Mouse (Mus musculus) ES-Bruce4 (cell line): Measurements from ENCODE around the gene Dvl1. TPM values are rescaled to one million over a fixed set of nuclear protein-coding genes. Genes with fewer than 3 reads are reported as not detected.
A peak's percentile ranks its signal among the peaks of the same experiment; 100 is the strongest.

ENCODE experiments used
- H3K27ac ChIP-seq: 2 replicates; pipeline ENCODE4 v1.5.1; 2012; ENCODE audit warnings: low read length, inconsistent platforms; ENCODE audit not compliant: insufficient read depth
- H3K27me3 ChIP-seq: 2 replicates; pipeline ENCODE4 v1.6.1; 2012; ENCODE audit warnings: mild to moderate bottlenecking, low read length, inconsistent platforms; ENCODE audit not compliant: control insufficient read depth, poor library complexity, insufficient read depth, severe bottlenecking
- H3K36me3 ChIP-seq: 2 replicates; pipeline ENCODE4 v1.6.1; 2012; ENCODE audit warnings: inconsistent platforms, mild to moderate bottlenecking, low read length, moderate library complexity; ENCODE audit not compliant: control insufficient read depth, poor library complexity, insufficient read depth, severe bottlenecking
- H3K4me1 ChIP-seq: one replicate; pipeline ENCODE4 v1.8.1; 2011; ENCODE audit warnings: low read length; ENCODE audit not compliant: control insufficient read depth, insufficient read depth
- H3K4me3 ChIP-seq: 2 replicates; pipeline ENCODE4 v1.5.1; 2011; ENCODE audit warnings: low read depth, mild to moderate bottlenecking, low read length
- H3K9ac ChIP-seq: 2 replicates; pipeline ENCODE4 v1.6.1; 2012; ENCODE audit warnings: low read depth, mild to moderate bottlenecking, inconsistent platforms; ENCODE audit not compliant: poor library complexity, severe bottlenecking
- H3K9me3 ChIP-seq: replicated peaks from 2 replicates; pipeline ENCODE4 v1.6.1; 2012; ENCODE audit warnings: mild to moderate bottlenecking, low read length, inconsistent platforms; ENCODE audit not compliant: control insufficient read depth, poor library complexity, insufficient read depth, severe bottlenecking
- CTCF ChIP-seq: IDR thresholded peaks from one replicate; pipeline ENCODE4 v1.8.1; 2011; ENCODE audit warnings: low read depth, low read length
- EP300 ChIP-seq: IDR thresholded peaks from 2 replicates; pipeline ENCODE4 v1.6.1; 2011; ENCODE audit warnings: low read depth, low read length; ENCODE audit not compliant: insufficient read depth
- POLR2A ChIP-seq: IDR thresholded peaks from one replicate; pipeline ENCODE4 v1.8.1; 2011; ENCODE audit warnings: low read length; ENCODE audit not compliant: insufficient read depth
- polyA plus RNA-seq: library from polyadenylated mRNA; stranded (reverse); fragments of >200 nt; gene quantifications from 2 replicates; pipeline ENCODE4 v1.2.4, GENCODE M21; 2011; ENCODE audit warnings: low read depth; ENCODE audit not compliant: missing spikeins, insufficient read depth, insufficient read length

Dvl1 gene
- polyA plus RNA-seq = 15.2 and 20.3 TPM in 2 replicates

DNA sequence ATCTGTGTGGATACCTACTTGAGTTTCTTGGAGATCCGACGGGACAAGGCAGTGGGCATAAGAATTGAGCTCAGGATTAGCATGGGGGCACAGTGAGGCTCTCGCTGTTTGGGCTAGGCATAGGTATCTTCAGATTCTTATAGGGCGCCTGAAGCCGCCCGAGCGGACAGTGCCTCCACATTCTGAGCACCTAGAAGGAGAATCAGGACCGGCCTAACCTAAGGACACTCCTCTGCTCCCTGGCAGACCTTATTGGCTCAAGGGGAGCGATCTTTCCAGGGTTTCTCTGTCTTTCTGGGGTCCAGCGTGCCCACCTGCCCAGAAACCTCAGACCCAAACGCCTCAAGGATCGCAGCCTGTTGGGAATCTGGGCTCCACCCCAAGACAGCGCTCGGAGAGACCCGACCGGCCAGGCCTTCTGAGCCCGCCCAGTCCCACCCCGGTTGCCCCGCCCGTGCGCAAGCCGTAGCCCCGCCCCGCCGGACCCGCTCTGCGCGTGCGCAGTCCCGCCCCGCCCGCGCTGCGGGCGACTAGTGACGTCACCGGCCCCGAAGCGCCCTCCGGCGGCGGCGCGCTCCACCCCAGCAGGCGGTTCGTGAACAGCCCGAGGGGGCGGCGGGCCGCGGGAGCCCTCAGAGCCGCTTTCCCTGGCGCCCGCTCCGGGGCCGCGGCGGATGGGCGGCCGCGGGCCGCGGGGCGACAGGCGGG lies at the start of gene Dvl1:
Dvl1 (plus strand) TSS at position 532 of the 708 bp plus-strand sequence.
- H3K4me1 ChIP-seq = no peaks in the 10 kb centered on the region
- H3K27ac ChIP-seq = no peak within 1 kb of the TSS
- H3K36me3 ChIP-seq = no peaks in the 10 kb centered on the region
- TF ChIP-seq EP300 = no peak
- peak; percentile 13 for TF ChIP-seq CTCF
- H3K9ac ChIP-seq = peak within 1 kb of the TSS; percentile 84
- no peaks in the 10 kb centered on the region for H3K27me3 ChIP-seq
- peak within 1 kb of the TSS; percentile 89 for H3K4me3 ChIP-seq
- H3K9me3 ChIP-seq = no peaks in the 10 kb centered on the region

DNA sequence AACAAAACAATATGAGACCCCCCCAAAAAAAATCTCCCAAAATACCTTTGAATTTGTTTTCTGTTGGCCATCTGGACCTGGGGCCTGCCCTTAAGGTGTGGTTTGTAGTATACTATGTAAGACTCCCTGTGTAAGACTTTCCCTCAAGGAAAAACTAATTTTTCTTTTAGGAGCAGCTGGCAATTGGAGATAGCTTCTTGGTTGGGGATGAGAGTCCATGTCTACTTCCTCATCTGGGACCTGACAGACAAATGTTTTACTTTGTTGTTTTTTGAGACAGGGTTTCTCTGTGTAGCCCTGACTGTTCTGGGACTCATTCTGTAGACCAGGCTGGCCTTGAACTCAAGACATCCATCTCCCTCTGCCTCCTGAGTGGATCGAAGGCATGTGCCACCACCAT lies 45.1 kb upstream of the Dvl1 start:
- peak overlapping the region; percentile 47; the same call in 1 of the 2 replicates for H3K27ac ChIP-seq
- H3K4me1 ChIP-seq = no peaks in the 10 kb centered on the region
- H3K36me3 ChIP-seq = peaks cover 5% of the 10 kb centered on the region
- no peaks in the 10 kb centered on the region for H3K9me3 ChIP-seq
- no peaks in the 10 kb centered on the region for H3K27me3 ChIP-seq
- TF ChIP-seq EP300 = no peak
- TF ChIP-seq CTCF = no peak
- TF ChIP-seq POLR2A = no peak
- no peak overlapping the region for H3K9ac ChIP-seq
- H3K4me3 ChIP-seq = no peak overlapping the region

GRCm38 (mm10) chr4:155802741-155803339 lies 44.4 kb upstream of the Dvl1 start, which contains the start of gene Mrpl20:
Gene Mrpl20, plus strand, starts transcription at chr4:155802878.
- peak within 1 kb of the TSS; percentile 77 for H3K9ac ChIP-seq

GRCm38 (mm10) chr4:155803340-155804041 lies 43.7 kb upstream of the Dvl1 start:
- Histone ChIP-seq H3K27ac (no peak overlapping the region), H3K9me3 (no peaks in the 10 kb centered on the region), H3K27me3 (no peaks in the 10 kb centered on the region), H3K4me3 (peak overlapping the region; percentile 87), H3K9ac (peak overlapping the region; percentile 77), H3K4me1 (no peaks in the 10 kb centered on the region), H3K36me3 (peaks cover 17% of the 10 kb centered on the region)
- TF ChIP-seq CTCF (no peak), POLR2A (no peak), EP300 (no peak)

More at GRCm38 (mm10) chr4:155802741-155803339, 44.4 kb upstream of the Dvl1 start, which contains the start of gene Mrpl20:
- no peaks in the 10 kb centered on the region for H3K27me3 ChIP-seq
- peak within 1 kb of the TSS; percentile 87 for H3K4me3 ChIP-seq
- H3K36me3 ChIP-seq = peaks cover 11% of the 10 kb centered on the region
- TF ChIP-seq EP300 = no peak
- no peak for TF ChIP-seq POLR2A
- peak; percentile 10 for TF ChIP-seq CTCF
- no peaks in the 10 kb centered on the region for H3K4me1 ChIP-seq
- peak within 1 kb of the TSS; percentile 57; the same call in 1 of the 2 replicates for H3K27ac ChIP-seq
- no peaks in the 10 kb centered on the region for H3K9me3 ChIP-seq

DNA sequence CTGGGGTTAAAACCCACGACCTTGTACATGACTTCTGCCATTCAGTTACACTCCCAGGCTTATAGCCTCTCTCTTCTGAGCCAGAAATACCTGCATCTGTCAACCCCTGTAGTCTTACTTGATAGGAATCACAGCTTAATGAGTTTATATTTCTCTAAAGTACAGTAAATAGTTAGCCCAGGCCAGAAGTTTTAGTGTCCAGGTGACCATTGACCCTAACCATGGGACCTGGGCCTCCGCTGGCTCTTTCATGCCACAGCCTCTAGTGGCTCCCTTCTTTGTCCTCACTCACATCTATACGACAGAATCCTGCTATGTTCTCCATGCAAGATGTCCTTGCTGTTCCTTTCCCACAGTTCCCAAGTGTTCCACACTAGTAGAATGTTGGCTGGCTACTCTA lies 39.4 kb upstream of the Dvl1 start:
- H3K36me3 ChIP-seq = peaks cover 36% of the 10 kb centered on the region
- TF ChIP-seq CTCF (no peak), POLR2A (no peak), EP300 (no peak)
- H3K9ac ChIP-seq = no peak overlapping the region

More for the DNA sequence above, 39.4 kb upstream of the Dvl1 start:
- no peaks in the 10 kb centered on the region for H3K27me3 ChIP-seq
- H3K9me3 ChIP-seq = no peaks in the 10 kb centered on the region
- no peaks in the 10 kb centered on the region for H3K4me1 ChIP-seq
- no peak overlapping the region for H3K27ac ChIP-seq
- no peak overlapping the region for H3K4me3 ChIP-seq
